Mouse (Mus musculus) G1E (cell line): ENCODE results near the gene Acsm2.

Experiments
- CTCF ChIP-seq: IDR thresholded peaks from 2 replicates; pipeline ENCODE4 v1.5.1; 2012; ENCODE audit warnings: low read depth, low read length, inconsistent platforms, mixed read lengths
- GATA1 ChIP-seq: IDR thresholded peaks from 2 replicates; pipeline ENCODE4 v1.6.1; 2012; ENCODE audit warnings: borderline replicate concordance, low read length, inconsistent platforms, mixed read lengths
- GATA2 ChIP-seq: IDR thresholded peaks from 2 replicates; pipeline ENCODE4 v1.6.1; 2012; ENCODE audit warnings: low read depth, low read length, inconsistent platforms, borderline replicate concordance
- TAL1 ChIP-seq: conservative IDR thresholded peaks from 2 replicates; pipeline ENCODE4 v1.6.1; 2012; ENCODE audit warnings: low read depth, low read length, inconsistent platforms, mixed read lengths

DNA sequence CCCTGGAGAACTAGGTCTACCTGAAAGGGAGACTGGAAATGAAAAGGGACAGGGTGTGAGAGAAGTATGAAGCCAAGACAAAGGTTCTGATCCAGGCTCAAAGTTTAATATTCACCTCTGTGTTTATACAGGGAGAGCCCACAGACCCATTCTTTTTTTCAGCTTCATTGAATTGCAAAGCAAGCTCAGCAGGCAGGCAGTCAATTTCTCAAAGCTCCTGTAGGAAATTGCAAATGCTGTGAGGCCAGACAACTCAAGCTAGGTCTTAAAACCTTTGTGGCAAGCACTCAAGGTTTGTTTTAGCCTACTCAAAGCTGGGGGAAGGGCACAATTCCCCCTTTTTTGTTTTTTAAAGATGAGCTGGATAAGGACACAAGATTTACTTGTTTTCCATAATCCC, 8.6 kb upstream of the Acsm2 start:
- TF ChIP-seq CTCF: no peak
- no peak for TF ChIP-seq GATA2
- no peak for TF ChIP-seq GATA1
- TF ChIP-seq TAL1: no peak
